Mouse (Mus musculus) R1 (cell line): ENCODE measurements around the gene Msantd2.

Experiments
- DNase-seq: peaks from one replicate; pipeline ENCODE4 v3.0.0-alpha.2; 2018; ENCODE audit warnings: low read depth, low spot score

Msantd2 gene

DNA sequence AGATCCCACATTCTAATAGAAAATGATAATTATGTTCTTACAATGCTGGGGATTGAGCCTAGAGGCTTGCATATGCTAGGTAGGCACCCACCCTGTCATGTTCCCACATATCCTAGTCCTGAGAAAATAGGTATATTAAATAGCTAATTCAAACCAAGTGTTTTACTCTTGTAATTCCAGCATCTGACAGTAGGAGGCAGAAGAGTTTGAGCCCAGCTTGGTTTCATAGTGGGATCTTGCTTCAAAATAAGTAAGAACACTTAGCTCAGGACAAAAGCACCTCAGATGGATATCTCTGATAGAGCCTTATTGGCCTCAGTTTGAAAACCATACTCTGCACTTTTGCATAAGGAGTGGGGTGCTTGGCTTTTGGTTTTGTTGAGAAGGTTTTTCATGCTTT, 15.2 kb downstream of the Msantd2 start:
- peak; percentile 80 for DNase-seq

DNA sequence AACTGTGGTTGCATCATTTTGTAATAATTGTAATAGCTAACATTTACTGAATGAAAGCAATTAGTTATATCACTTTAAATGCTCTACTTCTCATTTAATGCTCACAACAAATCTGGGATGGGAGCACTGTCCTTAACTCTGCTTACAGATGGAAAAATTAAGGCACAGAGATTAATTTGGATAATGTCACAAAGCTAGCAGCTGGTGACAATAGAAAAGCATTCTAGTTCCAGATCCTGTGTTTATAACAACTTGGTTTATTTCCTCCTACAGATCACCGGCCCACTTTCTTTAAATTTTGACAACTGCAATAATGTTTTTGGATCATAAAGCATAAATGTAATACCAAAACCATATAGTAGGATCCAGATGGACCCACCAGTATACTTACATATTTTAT, 16.9 kb downstream of the Msantd2 start:
- no peak for DNase-seq

DNA sequence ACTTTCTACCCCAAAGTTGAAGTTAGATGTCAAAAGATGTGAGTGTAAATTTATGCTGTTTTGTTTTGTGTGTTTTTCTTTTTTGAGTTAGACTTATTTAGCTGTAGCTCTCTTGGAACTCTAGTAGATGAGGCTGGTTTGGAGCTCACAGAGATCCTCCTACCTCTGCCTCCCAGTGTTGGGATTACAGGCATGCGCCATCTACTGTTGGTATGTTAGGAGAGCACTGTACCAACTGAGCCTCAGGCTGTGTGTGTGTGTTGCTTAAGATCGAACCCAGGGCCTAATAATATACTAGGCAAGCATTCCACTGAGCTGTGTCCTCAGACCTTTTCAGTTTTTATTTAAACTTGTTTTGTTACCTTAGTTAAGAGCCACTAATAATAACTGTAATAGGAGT, 23.0 kb downstream of the Msantd2 start:
- peak; percentile 69 for DNase-seq

DNA sequence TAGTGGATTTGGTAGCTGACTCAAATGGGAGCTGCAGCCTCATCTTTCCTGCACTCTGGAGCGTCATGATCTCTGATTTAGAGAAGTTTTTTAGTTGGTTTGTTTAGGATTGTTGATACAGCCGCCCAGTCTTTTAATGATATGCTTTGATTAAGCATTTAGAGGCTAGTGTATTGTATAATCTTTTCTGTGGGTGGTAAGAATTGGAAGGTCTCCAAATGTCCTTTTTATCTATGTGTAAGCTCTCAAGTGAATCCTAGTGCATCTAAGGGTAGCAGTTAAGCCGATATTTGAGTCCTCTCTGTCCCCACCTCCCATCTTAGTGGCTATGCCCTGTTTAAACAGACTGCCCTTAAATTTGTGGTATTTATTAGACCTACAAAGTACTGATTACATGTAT, 25.3 kb downstream of the Msantd2 start:
- no peak for DNase-seq

DNA sequence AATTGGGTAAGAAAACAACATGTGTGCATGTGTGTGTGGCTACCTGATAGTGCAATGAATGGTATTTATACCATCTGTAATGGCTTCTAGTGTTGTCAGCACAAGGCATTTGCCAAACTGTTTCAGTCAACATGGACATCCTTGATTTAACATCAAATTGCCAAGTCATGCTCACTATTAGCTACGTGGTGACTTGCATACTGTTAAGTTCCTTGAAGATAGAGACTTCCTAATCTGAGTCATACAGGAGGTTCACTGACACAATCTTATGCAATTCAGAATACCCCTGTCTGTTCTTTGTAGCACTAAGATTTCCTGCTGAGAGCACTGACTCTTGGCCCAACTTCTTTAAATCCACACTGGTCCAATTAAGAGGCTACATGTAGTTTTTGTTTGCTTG, 28.3 kb downstream of the Msantd2 start:
- peak; percentile 45 for DNase-seq

DNA sequence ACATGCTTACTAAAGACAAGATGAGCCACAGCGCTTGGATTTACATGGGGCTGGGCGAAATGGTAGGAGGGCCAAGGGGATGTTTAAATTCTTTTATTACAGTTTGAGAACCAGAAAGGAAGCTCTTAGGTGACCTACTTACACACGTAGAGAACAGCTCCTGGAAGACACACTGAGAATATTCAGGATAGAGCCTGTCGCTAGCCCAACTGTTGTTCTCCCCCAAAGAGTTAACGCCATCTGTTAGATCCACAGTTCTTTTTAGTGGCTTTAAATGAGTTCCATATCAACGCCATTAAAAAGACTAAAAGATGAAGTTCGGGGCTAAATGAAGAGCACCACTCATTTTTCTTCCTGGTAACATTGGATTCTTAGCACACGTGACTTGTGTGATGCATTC, 29.9 kb downstream of the Msantd2 start:
- no peak for DNase-seq

DNA sequence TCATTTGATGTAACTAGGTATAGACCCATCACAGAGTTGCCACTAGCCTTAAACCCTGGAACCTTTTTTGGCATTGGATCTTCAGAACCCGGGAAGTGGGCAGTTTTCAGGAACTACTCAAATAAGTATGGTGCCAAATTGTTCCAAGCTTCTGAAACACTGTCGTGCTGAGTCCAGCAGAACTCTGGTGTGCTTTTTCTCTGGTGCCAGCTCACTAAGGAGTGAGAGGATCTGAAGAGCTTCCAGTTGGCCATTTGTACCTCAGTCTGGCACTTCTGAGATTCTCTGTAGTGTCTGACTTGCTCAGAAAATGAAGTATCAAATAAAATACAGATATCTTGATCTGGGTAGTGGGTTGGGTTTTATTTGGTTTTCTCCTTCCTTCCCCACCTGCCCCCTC, 30.9 kb downstream of the Msantd2 start:
- DNase-seq: no peak

DNA sequence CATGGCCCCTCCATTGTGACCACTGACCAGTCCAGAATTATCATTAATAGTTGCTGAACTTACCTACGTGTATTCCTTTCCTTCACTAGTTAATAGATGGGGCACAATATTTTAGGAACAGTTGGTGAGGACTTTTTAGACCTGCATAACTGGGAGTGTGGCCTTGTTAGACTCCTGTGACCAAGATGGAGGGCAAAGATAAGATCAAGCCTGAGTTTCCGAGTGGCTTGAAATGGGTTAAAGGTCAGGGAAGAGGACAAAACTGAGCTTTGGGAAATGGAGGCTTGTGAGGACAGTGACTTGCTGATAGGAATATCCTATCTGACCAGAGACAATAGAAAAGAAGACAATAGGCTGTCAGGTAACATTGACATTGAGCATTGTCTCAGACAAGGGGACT, 36.3 kb downstream of the Msantd2 start:
- peak; percentile 36 for DNase-seq

DNA sequence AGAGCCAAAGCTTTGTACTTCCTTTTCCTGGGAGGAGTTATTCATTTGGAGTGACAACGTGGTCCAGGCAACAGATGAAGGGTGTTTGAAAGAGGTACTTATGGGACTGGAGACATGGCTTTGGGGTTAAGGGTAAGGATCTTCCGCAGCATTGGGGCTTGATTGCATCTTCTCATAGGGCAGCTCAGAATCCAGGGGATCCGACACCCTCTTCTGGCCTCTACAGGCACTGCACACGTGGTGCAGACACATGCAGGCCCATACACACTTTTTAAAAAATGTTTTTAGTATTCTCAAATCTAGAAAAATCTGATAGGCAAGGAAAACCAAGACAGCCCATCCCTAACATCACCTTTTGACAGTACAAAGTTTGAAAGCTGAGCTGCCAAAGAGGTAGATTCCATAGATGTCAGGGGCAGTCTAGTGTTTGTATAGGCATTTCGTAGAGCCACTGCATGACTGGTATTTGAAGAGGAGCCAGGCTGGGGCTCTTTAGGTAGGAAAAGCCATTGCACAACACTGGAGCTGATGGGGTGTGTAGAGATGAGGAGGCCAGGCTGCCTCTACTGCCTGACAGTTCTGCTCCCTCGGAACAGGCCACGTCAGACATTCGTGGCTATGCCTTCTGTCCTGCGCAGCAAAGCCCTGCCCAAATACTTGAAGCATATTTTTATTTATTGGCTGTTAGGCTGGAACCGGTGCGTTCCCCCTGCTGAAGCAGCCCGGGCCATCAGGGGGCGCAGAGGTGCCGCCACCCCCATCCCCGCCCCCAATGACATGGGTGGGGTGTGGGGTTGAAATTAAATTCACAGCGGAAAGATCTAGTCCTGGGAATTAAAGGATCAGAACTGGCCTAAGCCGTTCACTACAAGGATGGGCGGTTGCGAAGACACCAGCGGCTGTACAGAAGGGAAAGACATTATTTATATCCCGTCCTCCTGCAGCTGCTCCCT, 37.6 kb downstream of the Msantd2 start:
- peak; percentile 58 for DNase-seq

DNA sequence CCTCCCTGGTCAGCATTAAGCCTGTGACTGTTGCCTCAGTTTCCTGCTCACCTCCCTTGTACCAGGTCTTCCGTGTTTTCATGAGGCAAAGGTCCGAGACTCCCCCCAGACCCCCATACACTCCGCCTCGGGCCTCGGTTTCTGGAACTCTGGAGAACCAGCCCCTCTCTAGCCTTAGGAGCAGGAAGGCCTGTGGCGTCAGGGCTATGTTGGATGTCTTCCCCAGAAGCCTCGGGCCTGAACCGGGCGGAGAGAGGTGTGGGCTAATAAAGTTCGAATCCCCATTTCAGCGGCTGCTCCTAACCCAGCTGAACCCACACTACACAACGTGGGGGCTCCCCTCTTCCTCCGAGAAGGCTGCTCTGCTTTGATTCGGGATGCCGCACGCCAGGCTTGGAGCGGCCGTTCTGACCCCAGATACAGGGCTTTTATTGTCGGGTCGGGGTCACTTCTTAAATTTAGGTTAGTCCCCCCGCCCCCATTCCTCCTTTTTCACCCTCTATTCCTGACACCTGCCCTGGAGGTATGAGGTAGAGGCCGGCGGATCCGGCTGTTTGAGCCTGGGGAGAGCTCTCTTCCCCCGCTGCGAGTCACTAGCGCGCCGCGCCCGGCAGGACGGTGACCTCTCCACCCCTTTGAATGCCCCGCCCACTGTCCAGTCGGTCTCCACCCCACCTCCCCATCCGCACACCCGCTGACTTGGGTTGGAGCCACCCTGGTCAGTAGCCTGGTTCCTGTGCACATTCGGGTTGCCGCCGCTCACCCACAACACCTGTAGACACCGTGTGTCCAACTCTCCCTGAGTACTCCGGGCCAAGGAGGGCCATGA, 38.5 kb downstream of the Msantd2 start, which contains the start of gene Esam:
Gene Esam (plus strand): TSS at position 683 of the 829 bp plus-strand sequence.
- DNase-seq: peak; percentile 48

DNA sequence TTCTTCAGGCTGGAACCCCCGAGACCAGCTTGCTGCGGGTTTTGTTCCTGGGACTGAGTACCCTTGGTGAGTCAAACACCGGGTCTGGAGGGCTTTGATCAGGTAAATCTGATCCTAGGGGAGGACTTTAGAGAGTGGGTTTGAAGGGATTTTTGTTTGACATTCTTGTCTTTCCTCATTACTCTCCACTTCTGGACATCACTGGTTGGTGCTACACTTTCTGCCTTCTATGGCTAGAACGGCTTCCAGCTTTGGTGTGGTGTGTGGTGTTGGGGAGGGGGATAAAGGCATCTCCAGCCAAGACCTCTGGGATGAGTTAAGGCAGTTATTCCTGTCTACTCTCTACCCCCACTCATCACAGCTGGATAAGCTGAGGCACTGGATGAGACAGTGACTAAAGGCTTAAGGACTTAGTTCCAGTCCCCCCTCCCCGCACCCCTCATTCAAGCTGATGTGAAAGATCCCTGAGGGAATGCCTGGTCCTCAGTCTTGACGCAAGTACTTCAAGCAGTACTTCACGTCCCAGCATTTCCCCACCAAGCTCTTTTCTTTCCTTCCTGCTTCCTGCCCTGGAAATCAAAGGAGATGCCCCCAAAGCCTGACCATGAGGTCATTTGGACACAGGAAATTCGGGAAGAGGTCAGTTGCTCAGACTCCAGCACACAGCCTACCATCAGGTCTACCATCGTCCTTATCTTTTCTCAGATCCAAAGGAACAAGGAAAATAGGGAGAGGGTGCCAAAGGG, 39.3 kb downstream of the Msantd2 start:
- no peak for DNase-seq

DNA sequence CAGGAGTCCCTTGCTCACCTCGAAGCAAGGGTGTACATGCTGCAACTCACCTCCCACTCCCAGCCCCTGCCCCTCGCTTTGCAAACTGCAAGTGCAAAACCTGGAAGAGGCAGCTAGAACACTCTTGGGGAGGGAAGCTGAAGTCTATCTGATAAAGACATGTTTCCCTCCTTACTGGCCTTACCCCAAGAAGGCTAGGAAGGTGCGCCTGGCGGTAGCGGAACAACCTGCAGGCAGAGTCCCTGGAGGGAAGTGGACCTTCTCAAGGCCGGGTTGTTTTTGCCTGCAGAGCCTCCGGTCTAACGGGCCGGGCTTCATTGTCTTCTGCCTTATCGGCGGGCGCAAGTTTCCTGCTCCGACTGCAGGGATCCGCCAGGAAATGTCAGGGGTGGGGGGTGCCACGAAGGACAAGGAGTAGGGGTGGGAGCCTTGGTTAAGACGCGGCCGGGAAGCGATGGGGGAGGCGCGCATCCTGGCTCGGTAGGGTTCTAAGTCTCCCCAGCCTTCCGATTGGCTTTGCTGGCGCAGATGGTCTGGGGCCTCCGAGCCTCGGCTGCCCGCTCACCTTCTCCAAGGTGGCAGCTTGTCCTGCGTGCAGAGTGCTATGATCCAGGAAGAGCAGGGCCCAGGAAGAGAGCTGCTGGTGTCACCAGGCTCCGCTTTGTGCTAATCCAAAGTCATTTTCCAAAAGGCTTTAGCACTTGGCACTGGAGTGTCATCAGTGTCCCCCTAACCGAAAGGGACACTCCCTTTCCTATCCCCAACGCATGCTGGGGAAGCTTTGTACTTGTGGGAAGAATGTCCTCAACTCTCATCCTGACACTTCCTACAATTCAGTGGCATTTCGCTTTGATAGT, 41.1 kb downstream of the Msantd2 start:
- peak; percentile 75 for DNase-seq

DNA sequence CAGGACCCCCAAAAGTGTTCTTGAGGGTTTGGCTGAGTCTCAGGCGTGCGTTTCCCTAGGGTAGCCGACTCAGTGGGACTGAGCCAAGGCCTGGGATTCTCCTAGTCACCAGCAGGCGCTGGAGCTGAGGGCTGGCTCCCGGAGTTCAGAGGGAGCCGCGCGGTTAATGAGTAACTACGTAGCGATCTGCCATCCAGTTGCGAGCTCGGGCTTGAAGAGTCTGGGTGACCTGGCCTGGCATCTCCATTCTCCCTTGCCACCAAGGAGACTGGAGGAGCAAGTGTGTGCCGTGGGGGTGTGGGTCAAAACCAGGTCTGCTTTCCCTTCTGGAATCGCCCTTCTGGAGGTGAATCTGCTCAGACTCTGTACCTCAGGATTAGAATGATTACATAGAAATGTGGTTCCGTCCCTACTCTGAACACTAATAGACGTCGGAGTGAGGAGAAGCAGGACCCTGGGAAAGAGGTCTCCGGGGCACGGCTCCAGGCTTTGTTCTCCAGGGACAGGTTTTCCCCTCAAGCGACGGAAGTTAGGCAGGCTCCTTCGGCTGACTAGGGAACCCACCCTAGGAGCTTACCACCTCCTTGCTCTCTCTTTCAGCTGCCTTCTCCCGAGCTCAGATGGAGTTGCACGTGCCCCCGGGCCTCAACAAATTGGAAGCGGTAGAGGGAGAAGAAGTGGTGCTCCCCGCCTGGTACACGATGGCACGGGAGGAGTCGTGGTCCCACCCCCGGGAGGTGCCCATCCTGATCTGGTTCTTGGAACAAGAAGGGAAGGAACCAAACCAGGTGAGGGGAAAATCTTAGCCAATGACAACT, 42.0 kb downstream of the Msantd2 start:
- DNase-seq: peak; percentile 76

DNA sequence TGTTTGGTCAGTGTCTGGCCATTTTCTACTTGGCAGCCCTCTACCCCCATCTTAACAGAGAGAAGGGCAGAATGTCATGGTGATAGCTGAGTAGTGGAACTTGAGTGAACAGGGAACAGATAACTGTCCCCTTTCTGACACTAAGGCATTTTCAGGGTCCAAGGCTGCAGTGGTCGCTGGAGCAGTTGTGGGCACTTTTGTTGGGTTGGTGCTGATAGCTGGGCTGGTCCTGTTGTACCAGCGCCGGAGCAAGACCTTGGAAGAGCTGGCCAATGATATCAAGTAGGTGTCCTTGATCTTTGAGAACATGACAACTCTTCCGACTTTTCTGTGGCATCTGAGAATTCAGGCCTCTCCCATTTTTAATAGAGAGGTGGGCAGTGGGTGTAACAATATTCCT, 47.7 kb downstream of the Msantd2 start:
- no peak for DNase-seq

DNA sequence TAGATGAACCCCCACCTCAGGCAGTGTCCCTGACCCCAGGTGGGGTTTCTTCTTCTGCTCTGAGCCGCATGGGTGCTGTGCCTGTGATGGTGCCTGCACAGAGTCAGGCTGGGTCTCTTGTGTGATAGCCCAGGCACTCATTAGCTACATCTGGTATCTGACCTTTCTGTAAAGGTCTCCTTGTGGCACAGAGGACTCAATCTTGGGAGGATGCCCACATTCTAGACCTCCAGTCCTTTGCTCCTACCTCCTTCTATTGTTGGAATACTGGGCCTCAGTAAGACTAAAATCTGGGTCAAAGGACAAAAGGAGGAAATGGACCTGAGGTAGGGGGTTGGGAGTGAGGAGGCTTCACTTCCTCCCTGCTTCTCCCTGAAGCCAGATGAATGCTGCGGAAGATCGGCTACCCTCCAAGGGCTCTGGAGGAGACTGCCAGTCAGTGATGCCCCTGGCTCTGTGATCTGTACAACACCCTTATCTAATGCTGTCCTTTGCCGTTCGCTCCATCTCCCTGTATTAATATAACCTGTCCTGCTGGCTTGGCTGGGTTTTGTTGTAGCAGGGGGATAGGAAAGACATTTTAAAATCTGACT, 48.6 kb downstream of the Msantd2 start:
- DNase-seq: no peak

DNA sequence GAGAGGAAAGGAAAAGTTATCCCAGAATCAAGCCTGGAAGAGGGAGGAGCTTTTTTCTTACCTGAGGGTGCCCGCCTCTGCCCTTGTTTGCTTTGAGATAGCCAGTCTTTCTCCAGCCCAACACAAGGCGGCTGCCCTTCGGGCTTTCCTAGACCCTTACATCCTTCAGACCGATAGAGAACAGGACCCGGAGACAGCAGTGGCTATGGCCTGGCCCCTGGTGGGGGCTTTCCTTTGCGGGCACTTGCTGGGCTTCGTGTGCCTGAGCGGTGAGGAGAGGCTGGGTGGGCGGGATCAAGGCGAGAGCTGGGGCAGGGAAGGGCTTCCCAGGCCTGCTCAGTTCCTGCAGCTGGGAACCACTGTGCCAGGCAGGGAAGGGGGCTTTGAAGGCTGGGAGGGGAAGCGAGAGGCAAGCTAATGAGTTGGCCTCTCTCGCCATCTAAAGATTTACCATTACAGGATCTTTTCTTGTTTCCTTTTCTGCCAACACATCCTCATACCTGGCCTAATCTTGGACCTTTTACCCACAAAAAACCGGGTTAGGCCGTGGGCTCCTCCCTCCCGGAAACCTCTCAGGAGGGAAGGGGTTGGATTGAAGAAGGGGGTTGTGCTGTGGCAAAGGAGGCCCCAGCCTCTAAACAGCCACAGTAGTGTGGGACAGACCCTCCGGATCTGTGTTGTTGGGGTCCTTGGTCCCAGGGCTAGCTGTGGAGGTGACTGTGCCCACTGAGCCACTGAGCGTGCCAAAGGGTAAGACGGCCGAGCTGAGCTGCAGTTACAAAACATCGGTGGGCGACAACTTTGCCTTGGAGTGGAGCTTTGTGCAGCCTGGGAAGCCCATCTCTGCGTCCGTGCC, 50.3 kb downstream of the Msantd2 start, which contains the start of gene Vsig2:
Gene Vsig2 (plus strand): TSS at position 86 of the 856 bp plus-strand sequence.
- DNase-seq: peak; percentile 58

DNA sequence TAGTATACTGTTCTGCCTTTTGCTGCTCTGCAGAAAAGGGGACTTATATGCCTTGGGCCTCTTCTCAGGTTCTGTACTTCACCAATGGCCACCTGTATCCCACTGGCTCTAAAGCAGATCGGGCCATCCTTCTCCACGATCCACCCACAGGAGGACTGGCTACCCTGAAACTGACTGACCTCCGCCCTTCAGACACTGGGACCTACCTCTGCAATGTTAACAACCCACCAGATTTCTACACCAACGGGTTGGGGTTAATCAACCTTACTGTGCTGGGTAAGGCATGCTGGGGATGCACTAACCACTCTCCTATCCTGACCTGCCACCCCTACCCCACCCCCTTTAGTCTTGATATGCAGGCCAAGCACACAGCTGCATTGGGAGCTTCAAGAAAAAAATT, 51.1 kb downstream of the Msantd2 start:
- DNase-seq: no peak
